Mouse (Mus musculus) stomach, embryonic 16.5 days (tissue): ENCODE data around the gene Smtn. TPM values are rescaled to one million over a fixed set of nuclear protein-coding genes. Genes with fewer than 3 reads are reported as not detected.
A peak's percentile ranks its signal among the peaks of the same experiment; 100 is the strongest.

ENCODE experiments used
- ATAC-seq: fragments of 200-750 bp; cut with Nextera tagmentation; 2 replicates; pipeline ENCODE4 v1.8.0; 2017; ENCODE audit warnings: moderate number of reproducible peaks, moderate TSS enrichment; ENCODE audit not compliant: insufficient read depth, low FRiP score
- H3K27ac ChIP-seq: fragments of 300-500 bp; sonication (generic); 2 replicates; pipeline ENCODE4 v1.5.1; 2014; ENCODE audit warnings: low read length
- H3K27me3 ChIP-seq: fragments of 300-500 bp; sonication (generic); 2 replicates; pipeline ENCODE4 v1.6.1; 2014; ENCODE audit warnings: low read length, control low read depth, mixed read lengths; ENCODE audit not compliant: control insufficient read depth, insufficient read depth
- H3K36me3 ChIP-seq: fragments of 300-500 bp; sonication (generic); 2 replicates; pipeline ENCODE4 v1.6.1; 2014; ENCODE audit warnings: low read length; ENCODE audit not compliant: control insufficient read depth, insufficient read depth
- H3K4me1 ChIP-seq: fragments of 300-500 bp; sonication (generic); 2 replicates; pipeline ENCODE4 v1.6.1; 2014; ENCODE audit warnings: low read length, control low read depth, mixed read lengths; ENCODE audit not compliant: control insufficient read depth, insufficient read depth
- H3K4me2 ChIP-seq: fragments of 300-500 bp; sonication (generic); 2 replicates; pipeline ENCODE4 v1.6.1; 2014; ENCODE audit warnings: low read depth, low read length, mixed read lengths
- H3K4me3 ChIP-seq: fragments of 300-500 bp; sonication (generic); replicated peaks from 2 replicates; pipeline ENCODE4 v1.5.1; 2014; ENCODE audit warnings: mild to moderate bottlenecking, low read length
- H3K9ac ChIP-seq: fragments of 300-500 bp; sonication (generic); 2 replicates; pipeline ENCODE4 v1.6.1; 2014; ENCODE audit warnings: low read length
- H3K9me3 ChIP-seq: fragments of 300-500 bp; sonication (generic); replicated peaks from 2 replicates; pipeline ENCODE4 v1.6.1; 2016; ENCODE audit warnings: low read length, control low read depth; ENCODE audit not compliant: control insufficient read depth
- WGBS: fragments of 180-500 bp; shearing (Covaris S2); extraction: QIAGEN DNeasy Blood & Tissue Kit; methylation state at CpG from one replicate; pipeline ENCODE4 v1.1.7; 2014; 5-methylcytosine and 5-hydroxymethylcytosine counted together
- polyA plus RNA-seq: library from polyadenylated mRNA; unstranded; fragments of >200 nt; fragmentation: Nextera tagmentation; extraction: Ambion mirVana; gene quantifications from 2 replicates; pipeline ENCODE4 v1.2.1, GENCODE M21; 2015

Gene Smtn
- polyA plus RNA-seq, result 122 and 128 TPM in 2 replicates

DNA sequence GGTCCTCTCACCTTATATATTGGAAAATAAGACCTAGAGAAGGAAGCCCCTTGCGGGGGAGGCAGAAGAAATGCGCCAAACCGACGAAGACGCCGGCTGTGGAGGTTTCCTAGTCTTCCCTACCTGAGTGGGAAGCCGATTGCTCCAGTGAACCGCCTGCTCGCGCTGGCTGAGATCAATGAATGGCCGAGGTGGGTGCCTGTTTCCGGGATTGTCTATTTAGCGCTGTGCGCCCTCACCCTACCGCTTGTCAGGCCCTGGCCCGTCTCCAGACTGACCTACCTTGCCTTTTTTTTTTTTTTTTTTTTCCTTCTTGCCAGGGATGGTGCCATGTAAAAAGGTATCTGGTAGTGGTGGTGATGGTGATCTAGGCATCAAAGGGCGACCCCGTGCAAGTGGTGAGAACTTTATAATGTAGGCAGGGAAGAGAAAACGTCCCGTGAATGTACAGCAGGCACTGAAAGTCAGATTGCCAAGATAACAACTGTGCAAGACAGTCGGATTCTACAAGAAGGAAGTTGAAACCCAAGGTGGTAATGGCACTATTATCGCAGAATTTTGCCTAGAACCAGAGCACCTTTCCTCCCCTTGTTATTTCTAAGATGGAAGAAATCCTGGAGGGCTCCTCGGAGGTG is at the start of gene Smtn:
TSS of gene Smtn (minus strand) at position 162 of the 635 bp plus-strand sequence.
- H3K27me3 ChIP-seq, result no peaks in the 10 kb centered on the region
- no peaks in the 10 kb centered on the region for H3K9me3 ChIP-seq
- H3K9ac ChIP-seq, result peak within 1 kb of the TSS; percentile 65
- no peaks in the 10 kb centered on the region for H3K36me3 ChIP-seq
- 90% methylated on average over 23 of the region's 23 CpGs for WGBS
- H3K4me1 ChIP-seq, result peaks cover 33% of the 10 kb centered on the region
- peak within 1 kb of the TSS; percentile 40; the same call in 1 of the 2 replicates for H3K27ac ChIP-seq
- peak within 1 kb of the TSS; percentile 65 for H3K4me2 ChIP-seq
- H3K4me3 ChIP-seq, result peak within 1 kb of the TSS; percentile 75
- no peak for ATAC-seq

DNA sequence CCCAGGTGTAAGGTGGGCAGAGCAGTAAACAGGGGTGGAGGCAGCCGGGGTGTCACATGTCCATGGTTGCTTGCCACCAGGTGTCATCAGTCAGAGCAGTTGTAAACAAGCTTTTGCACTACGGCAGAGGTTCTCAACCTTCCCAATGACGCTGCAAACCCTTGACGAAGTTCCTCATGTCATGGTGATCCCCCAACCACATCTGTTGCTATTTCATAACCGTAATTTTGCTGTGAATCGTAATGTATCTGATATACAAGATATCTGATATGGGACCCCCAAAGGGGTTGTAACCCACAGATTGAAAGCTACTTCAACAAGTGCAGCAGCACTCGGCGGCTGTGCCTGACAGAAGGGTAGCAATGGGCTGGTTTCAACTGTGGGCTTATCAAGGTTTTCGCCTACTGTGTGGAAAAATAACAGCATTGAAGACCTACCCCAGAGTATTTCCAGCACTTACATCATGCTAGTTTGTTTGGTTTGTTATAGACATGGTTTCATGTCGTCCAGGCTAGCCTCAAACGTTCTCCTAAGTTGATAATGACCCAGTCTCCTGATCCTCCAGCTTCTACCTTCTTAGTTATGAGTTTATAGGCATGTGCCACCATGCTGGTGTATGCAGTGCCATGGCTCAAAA is 47.7 kb upstream of the Smtn start:
- Histone ChIP-seq H3K27me3 (no peaks in the 10 kb centered on the region), H3K4me1 (no peaks in the 10 kb centered on the region), H3K9me3 (no peaks in the 10 kb centered on the region), H3K4me3 (no peak overlapping the region), H3K36me3 (no peaks in the 10 kb centered on the region), H3K9ac (no peak overlapping the region), H3K4me2 (no peak overlapping the region), H3K27ac (no peak overlapping the region)
- no peak for ATAC-seq
- WGBS, result 66% methylated on average over 11 of the region's 11 CpGs

DNA sequence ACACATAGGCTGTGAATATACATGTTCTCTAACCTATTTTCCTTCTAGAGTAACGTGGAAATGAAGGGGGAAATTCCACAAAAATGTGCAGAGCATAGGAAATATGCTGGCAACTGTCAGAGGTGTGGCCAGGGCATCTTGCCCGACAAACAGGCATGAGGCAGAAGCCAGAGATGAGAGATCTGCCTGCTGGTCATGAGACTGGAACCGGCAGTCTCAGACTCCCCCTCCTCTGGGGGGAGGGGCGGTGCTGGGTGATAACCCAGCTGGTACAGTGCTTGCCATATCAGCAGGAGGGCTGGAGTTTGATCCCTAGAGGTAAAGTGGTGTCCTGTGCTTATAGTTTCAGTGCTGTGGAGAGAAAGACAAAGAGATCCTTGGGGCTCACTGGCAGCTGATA is 46.9 kb upstream of the Smtn start:
- no peaks in the 10 kb centered on the region for H3K36me3 ChIP-seq
- H3K4me1 ChIP-seq, result no peaks in the 10 kb centered on the region
- no peak overlapping the region for H3K4me2 ChIP-seq
- no peak overlapping the region for H3K4me3 ChIP-seq
- ATAC-seq, result no peak
- no peaks in the 10 kb centered on the region for H3K27me3 ChIP-seq
- WGBS, result 21% methylated on average over 4 of the region's 4 CpGs
- no peaks in the 10 kb centered on the region for H3K9me3 ChIP-seq
- no peak overlapping the region for H3K9ac ChIP-seq
- H3K27ac ChIP-seq, result no peak overlapping the region

DNA sequence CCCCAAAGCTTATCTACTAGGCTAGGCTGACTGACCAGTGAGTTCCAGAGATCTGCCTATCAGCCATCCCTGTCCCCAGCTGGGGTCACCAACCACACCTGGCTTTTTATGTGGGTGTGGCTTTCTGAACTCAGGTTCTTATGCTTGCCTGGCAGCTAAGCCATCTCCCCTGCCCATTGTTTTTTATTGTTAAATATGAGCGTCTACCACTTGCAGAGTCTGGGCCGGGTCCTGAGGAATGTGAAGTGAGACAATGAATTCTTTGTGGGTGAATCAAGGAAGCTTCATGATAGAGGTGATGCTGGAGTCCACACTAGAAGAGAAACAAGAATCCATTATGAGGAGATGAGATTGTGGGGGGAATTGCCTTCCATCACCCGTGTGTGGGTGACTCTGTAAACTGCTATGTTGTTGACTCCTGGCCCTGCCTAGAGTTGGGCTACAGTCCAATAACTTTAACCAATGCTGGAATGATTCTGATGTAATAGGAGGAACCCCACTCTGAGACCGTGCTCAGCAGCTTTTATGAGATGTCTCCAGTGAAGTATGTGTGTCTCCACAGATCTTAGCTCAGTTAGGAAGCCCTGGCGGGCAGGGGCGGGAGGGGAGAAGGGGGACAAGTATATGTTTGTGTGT is 45.7 kb upstream of the Smtn start:
- Histone ChIP-seq H3K4me2 (no peak overlapping the region), H3K9me3 (no peaks in the 10 kb centered on the region), H3K27ac (no peak overlapping the region), H3K27me3 (no peaks in the 10 kb centered on the region), H3K36me3 (no peaks in the 10 kb centered on the region), H3K9ac (no peak overlapping the region), H3K4me3 (no peak overlapping the region), H3K4me1 (no peaks in the 10 kb centered on the region)
- 63% methylated on average over 6 of the region's 6 CpGs for WGBS
- ATAC-seq, result no peak

DNA sequence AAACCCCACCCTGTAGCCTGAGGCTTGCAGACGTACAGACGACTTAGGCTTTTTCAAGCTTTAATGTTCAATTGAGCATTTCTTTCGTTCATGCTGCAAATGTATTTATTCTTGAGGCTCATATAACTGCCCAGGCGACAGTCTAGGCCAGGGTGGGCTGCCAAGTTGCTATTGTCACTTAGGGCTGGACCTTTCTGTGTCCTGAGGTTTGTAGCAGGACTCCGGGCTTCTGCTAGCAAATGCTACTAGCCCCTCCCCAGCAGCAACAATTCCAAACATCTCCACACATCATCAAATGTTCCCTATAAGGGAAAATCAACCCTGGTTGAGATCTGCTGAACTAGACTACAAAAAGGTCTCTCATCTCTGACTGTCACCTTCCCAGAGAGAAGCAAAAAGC is 42.7 kb upstream of the Smtn start:
- 46% methylated on average over 5 of the region's 5 CpGs for WGBS

DNA sequence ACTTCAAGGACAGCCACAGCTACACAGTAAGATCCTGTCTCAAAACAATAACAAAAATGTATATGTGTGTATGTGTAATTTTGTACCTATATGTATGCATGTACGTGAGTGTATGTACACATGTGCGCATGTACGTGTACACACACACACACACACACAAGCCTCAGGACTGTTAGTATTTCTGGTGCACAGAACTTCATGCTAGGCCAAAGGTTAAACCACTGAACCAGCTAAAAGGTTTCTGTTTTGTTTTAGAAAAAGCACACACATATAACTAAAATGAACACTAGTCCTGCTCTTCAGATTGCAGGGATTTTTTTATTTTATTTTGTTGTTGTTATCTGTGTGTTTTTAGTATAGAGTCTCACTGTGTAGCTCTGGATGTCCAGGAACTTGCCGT is 41.5 kb upstream of the Smtn start:
- no peaks in the 10 kb centered on the region for H3K4me1 ChIP-seq
- 95% methylated on average over 4 of the region's 4 CpGs for WGBS
- no peak for ATAC-seq
- no peaks in the 10 kb centered on the region for H3K36me3 ChIP-seq
- no peak overlapping the region for H3K4me2 ChIP-seq
- no peaks in the 10 kb centered on the region for H3K9me3 ChIP-seq
- no peak overlapping the region for H3K9ac ChIP-seq
- H3K27ac ChIP-seq, result no peak overlapping the region
- H3K4me3 ChIP-seq, result no peak overlapping the region
- no peaks in the 10 kb centered on the region for H3K27me3 ChIP-seq

More for the DNA sequence above, 42.7 kb upstream of the Smtn start:
- H3K4me2 ChIP-seq, result no peak overlapping the region
- no peak for ATAC-seq
- no peak overlapping the region for H3K9ac ChIP-seq
- no peaks in the 10 kb centered on the region for H3K4me1 ChIP-seq
- no peaks in the 10 kb centered on the region for H3K9me3 ChIP-seq
- H3K27me3 ChIP-seq, result no peaks in the 10 kb centered on the region
- H3K36me3 ChIP-seq, result no peaks in the 10 kb centered on the region
- no peak overlapping the region for H3K4me3 ChIP-seq
- no peak overlapping the region for H3K27ac ChIP-seq

DNA sequence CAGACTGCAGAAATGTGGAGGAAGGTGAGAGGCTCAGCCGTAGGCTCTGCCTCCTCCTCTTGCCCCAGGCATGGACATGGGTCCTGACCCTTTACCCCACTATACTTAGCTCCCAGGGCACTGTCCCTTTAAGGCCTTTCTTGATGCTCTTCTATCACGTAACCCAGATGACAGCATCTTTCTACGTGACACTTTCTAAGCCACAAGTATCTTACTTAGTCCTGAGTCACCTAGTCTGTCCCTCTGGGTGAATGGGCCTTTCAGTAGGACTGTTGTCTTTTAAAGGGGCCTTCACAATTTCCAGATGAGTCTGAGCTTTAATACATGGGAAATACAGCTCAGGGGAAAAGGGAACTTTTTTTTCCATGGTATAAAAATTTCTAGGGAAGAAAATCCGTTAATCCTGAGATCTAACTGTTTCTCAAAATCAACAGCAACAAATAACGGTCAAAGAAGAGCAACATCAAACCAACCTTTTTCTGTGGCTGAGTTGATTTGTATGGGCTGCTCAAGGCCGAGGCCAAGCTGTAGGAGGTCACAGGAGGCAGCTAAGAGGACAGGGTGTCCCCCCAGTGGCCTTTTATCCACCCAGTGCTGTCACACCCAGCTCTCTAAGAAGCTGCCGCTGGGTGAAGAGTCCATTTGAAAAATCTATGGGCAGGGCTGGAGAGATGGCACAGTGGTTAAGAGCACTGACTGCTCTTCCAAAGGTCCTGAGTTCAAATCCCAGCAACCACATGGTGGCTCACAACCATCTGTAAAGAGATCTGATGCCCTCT is 40.1 kb upstream of the Smtn start:
- H3K4me1 ChIP-seq, result no peaks in the 10 kb centered on the region
- H3K4me2 ChIP-seq, result no peak overlapping the region
- H3K9ac ChIP-seq, result no peak overlapping the region
- H3K4me3 ChIP-seq, result no peak overlapping the region
- 61% methylated on average over 7 of the region's 7 CpGs for WGBS
- H3K36me3 ChIP-seq, result no peaks in the 10 kb centered on the region
- H3K27ac ChIP-seq, result no peak overlapping the region
- no peaks in the 10 kb centered on the region for H3K27me3 ChIP-seq
- ATAC-seq, result no peak
- no peaks in the 10 kb centered on the region for H3K9me3 ChIP-seq

DNA sequence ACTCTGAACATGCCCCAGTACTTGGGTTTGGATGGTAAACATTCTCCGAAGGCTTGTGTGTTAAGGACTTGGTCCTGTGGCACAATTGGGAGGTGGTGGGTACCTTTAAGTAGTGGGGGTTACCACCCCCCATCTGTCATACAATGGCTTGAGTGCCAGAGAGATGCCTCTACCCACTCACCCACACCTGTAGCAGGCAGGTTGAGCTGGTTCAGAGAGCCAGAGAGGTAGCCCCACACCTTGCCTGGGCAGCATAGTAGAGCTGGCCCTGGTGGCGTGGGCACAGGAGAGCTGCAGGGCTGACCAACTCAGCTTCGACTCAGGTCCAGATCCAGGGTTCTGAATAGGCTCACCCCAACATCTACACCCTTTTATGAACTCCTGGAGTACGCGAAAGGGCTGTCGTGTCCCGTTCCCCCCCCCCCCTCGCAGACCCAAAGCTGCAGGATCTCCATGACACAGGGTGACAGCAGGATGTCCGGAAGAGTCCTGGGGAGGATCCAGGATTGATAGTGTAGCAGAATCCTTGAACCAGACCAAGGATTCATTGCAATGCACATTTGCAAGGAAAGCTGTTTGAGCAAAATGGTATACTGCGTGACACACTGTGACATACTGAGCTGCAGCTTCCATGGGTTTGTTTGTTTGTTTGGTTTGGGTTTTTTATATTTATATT is 37.8 kb upstream of the Smtn start:
- Histone ChIP-seq H3K27me3 (no peaks in the 10 kb centered on the region), H3K9me3 (no peaks in the 10 kb centered on the region)
- ATAC-seq, result no peak

More for the DNA sequence above, 37.8 kb upstream of the Smtn start:
- Histone ChIP-seq H3K9ac (no peak overlapping the region), H3K4me1 (peaks cover 14% of the 10 kb centered on the region), H3K27ac (no peak overlapping the region), H3K4me3 (no peak overlapping the region), H3K36me3 (no peaks in the 10 kb centered on the region), H3K4me2 (no peak overlapping the region)
- 82% methylated on average over 10 of the region's 10 CpGs for WGBS
